Mouse (Mus musculus): ENCODE data around the gene Clip1. TPM values are rescaled to one million over a fixed set of nuclear protein-coding genes. Genes with fewer than 3 reads are reported as not detected.
"Not testable (repeated sequence)": the region's sequence is repeated elsewhere in the genome, so short reads cannot be mapped to it uniquely, and the experiment has no call there.

Gene Clip1
- 35.5 and 39.1 TPM in 2 replicates for polyA plus RNA-seq (2015; fragmentation: Nextera tagmentation; extraction: Ambion mirVana)

GRCm38 (mm10) chr5:123684221-123685144 is at the start of gene Clip1:
TSS of gene Clip1 (minus strand) at chr5:123684618.
- ATAC-seq (ENCODE audit: borderline replicate concordance, extremely low read depth, low FRiP score, low TSS enrichment), result peak; percentile 72
- H3K9me3 ChIP-seq, result no peaks in the 10 kb centered on the region
- H3K4me3 ChIP-seq, result peak within 1 kb of the TSS; percentile 85
- WGBS, result under 1% methylated on average over 48 of the region's 64 CpGs
- peak within 1 kb of the TSS; percentile 93 for H3K4me2 ChIP-seq
- no peaks in the 10 kb centered on the region for H3K36me3 ChIP-seq
- H3K4me1 ChIP-seq, result peaks cover 35% of the 10 kb centered on the region
- H3K27me3 ChIP-seq, result no peaks in the 10 kb centered on the region
- H3K27ac ChIP-seq, result peak within 1 kb of the TSS; percentile 95
- peak within 1 kb of the TSS; percentile 94 for H3K9ac ChIP-seq

DNA sequence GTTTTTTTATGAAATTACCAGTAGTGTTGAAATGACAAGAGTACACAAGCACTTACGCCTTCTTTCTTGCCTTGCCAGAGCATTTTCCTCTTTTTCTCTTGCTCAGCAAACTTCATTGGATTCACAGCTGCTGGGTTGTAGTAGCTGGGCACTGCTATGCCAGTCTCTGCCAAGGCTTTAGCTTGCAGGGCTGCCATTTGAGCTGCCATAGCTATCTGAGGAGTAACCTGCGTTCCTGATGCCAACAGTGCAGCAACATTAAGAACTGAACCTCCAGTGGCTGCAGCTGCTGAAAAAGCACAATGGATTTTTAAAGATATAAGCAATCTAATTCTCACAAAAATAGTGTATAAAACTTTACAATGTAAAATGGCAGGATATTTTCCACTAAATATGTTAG is 46.6 kb upstream of the Clip1 start:
- Histone ChIP-seq H3K4me1 (no peaks in the 10 kb centered on the region), H3K36me3 (peaks cover 80% of the 10 kb centered on the region), H3K4me3 (no peak overlapping the region), H3K27ac (no peak overlapping the region), H3K4me2 (no peak overlapping the region), H3K9ac (no peak overlapping the region), H3K9me3 (no peaks in the 10 kb centered on the region), H3K27me3 (no peaks in the 10 kb centered on the region)
- WGBS, result 94% methylated on average over 2 of the region's 2 CpGs
- no peak for ATAC-seq (ENCODE audit: borderline replicate concordance, extremely low read depth, low FRiP score, low TSS enrichment)

DNA sequence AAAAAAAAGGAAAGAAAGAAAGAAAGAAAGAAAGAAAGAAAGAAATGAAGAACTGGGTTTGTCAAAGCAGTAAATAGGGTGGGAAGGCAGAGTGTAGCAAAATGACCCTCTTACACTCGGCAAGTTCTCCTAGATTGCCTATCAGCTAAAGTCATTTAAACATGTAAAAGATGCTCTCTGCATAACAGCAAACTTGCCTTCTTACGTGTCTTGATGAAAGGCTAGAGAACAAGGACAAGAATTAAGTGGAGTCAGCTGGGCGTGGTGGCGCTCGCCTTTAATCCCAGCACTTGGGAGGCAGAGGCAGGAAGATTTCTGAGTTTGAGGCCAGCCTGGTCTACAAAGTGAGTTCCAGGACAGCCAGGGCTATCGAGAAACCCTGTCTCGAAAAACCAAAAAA is 39.4 kb upstream of the Clip1 start:
- 85% methylated on average over 7 of the region's 7 CpGs for WGBS
- not testable (repeated sequence) for H3K4me2 ChIP-seq; H3K27me3 ChIP-seq; H3K4me1 ChIP-seq; H3K27ac ChIP-seq; H3K4me3 ChIP-seq; H3K9me3 ChIP-seq; H3K9ac ChIP-seq; ATAC-seq (ENCODE audit: borderline replicate concordance, extremely low read depth, low FRiP score, low TSS enrichment)
- H3K36me3 ChIP-seq, result peaks cover 16% of the 10 kb centered on the region

DNA sequence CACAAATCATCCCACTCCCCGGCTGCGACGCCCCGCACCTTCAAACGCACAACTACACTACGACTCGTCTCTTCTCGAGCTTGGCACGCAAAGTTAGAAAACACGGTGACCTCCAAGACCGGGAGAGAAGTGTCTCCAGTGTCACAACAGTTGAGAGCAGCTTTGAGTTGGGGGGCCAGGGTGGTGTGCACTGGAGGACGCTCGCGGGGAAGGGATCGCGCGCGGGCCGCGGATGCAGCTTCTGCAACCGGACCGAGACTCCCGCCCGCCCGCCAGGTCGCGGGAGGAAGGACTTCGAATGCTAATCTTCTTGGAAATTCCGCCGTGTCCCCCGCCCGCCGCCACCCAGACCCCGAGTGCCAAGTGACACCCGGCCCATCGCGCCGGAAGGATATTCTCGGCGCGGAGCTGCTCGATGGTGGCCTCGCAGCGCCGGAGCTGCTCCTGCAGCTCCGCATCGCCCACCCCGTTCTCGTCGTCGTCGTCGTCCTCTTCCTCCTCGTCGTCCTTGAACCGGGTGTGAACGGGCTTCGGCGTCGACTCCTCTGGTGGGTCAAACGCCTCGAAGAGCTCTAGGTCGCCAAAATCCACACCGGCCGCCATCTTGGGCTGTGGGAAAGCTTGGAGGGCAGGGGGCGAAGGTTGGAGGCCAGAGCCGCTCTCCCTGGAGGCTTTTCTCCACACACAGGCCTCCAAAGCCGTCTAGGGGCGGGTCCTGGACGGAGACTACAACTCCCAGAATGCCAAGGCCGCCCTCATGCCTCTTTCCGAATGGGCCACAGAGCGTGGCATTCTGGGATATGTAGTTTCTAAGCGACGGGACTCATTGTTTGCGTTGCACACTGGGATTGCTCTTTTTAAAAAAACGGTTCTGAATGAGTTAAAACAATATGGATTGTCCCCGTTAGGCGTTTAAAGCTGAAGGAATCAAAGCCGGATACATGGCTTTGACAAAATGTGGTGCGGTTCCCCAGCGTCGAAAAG is 36.2 kb upstream of the Clip1 start, which contains the start of gene Zcchc8:
Gene Zcchc8, minus strand, starts transcription at position 773 of the 984 bp plus-strand sequence.
- peak within 1 kb of the TSS; percentile 66 for H3K4me2 ChIP-seq
- under 1% methylated on average over 83 of the region's 83 CpGs for WGBS
- ATAC-seq (ENCODE audit: borderline replicate concordance, extremely low read depth, low FRiP score, low TSS enrichment), result peak; percentile 100
- H3K4me1 ChIP-seq, result peaks cover 25% of the 10 kb centered on the region
- H3K9me3 ChIP-seq, result no peaks in the 10 kb centered on the region
- peak within 1 kb of the TSS; percentile 86 for H3K9ac ChIP-seq
- no peaks in the 10 kb centered on the region for H3K27me3 ChIP-seq
- peak within 1 kb of the TSS; percentile 83 for H3K27ac ChIP-seq
- peaks cover 11% of the 10 kb centered on the region for H3K36me3 ChIP-seq
- H3K4me3 ChIP-seq, result peak within 1 kb of the TSS; percentile 77

DNA sequence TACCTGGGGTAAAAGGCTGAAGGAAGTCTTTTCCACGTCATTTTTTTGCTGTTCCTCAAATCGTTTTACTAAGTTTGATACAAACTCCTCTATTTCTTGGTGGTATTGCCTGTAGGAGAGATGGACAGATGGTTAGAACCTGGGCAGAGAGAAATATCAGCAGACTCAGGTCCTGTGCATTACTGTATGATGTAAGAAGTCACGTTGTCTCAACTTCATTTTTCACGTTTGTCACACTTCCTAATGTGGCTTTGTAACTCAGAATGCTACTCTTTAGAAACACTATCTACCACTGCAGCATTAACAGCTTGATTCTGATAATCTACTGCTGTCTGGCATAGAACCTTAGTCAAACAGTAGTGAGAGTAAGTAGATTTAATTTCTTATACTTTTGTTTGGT is 30.2 kb upstream of the Clip1 start:
- H3K4me2 ChIP-seq, result no peak overlapping the region
- WGBS, result 79% methylated on average over 4 of the region's 4 CpGs
- H3K27me3 ChIP-seq, result no peaks in the 10 kb centered on the region
- no peak overlapping the region for H3K9ac ChIP-seq
- no peak for ATAC-seq (ENCODE audit: borderline replicate concordance, extremely low read depth, low FRiP score, low TSS enrichment)
- no peaks in the 10 kb centered on the region for H3K9me3 ChIP-seq
- H3K27ac ChIP-seq, result no peak overlapping the region
- H3K36me3 ChIP-seq, result peaks cover 67% of the 10 kb centered on the region
- peaks cover 25% of the 10 kb centered on the region for H3K4me1 ChIP-seq
- H3K4me3 ChIP-seq, result no peak overlapping the region

GRCm38 (mm10) chr5:123713782-123714181 is 29.4 kb upstream of the Clip1 start:
- no peaks in the 10 kb centered on the region for H3K27me3 ChIP-seq
- H3K36me3 ChIP-seq, result peaks cover 75% of the 10 kb centered on the region
- no peaks in the 10 kb centered on the region for H3K9me3 ChIP-seq
- no peak overlapping the region for H3K9ac ChIP-seq
- no peak overlapping the region for H3K27ac ChIP-seq
- peaks cover 17% of the 10 kb centered on the region for H3K4me1 ChIP-seq
- no peak overlapping the region for H3K4me3 ChIP-seq
- 93% methylated on average over 6 of the region's 6 CpGs for WGBS
- ATAC-seq (ENCODE audit: borderline replicate concordance, extremely low read depth, low FRiP score, low TSS enrichment), result no peak
- no peak overlapping the region for H3K4me2 ChIP-seq

- Histone ChIP-seq H3K9me3 (no peaks in the 10 kb centered on the region), H3K27ac (no peak overlapping the region), H3K4me3 (no peak overlapping the region), H3K4me2 (no peak overlapping the region), H3K36me3 (peaks cover 93% of the 10 kb centered on the region), H3K9ac (no peak overlapping the region), H3K4me1 (no peaks in the 10 kb centered on the region), H3K27me3 (no peaks in the 10 kb centered on the region)
- WGBS, result 42% methylated on average over 4 of the region's 4 CpGs
- ATAC-seq (ENCODE audit: borderline replicate concordance, extremely low read depth, low FRiP score, low TSS enrichment), result no peak
Measured at GRCm38 (mm10) chr5:123709571-123709970, 25.2 kb upstream of the Clip1 start.

GRCm38 (mm10) chr5:123708598-123708997 is 24.2 kb upstream of the Clip1 start:
- Histone ChIP-seq H3K27me3 (no peaks in the 10 kb centered on the region), H3K4me3 (no peak overlapping the region), H3K9ac (no peak overlapping the region), H3K4me1 (no peaks in the 10 kb centered on the region), H3K4me2 (no peak overlapping the region), H3K9me3 (no peaks in the 10 kb centered on the region), H3K36me3 (peaks cover 92% of the 10 kb centered on the region), H3K27ac (no peak overlapping the region)
- ATAC-seq (ENCODE audit: borderline replicate concordance, extremely low read depth, low FRiP score, low TSS enrichment), result no peak
- 90% methylated on average over 12 of the region's 12 CpGs for WGBS

DNA sequence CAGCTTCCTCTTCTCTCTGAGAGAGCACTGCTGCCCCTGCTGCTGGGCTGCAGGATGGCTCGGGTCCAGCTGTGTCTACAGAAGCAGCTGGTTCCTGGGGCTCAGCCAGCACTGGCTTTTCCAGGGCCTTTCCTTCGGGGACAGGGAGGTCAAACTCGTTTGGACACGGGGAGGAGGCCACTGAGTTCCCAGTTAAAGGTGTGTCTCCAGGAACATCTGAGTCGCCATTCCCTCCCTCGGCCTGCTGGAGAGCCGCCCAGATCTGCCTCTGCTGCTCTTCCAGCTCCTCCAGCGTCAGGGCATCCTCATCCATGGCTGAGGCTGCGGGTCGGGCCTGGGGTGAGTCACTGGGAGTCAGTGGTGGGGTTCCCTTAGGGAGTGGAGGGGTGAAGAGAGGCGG is 16.2 kb upstream of the Clip1 start:
- H3K4me1 ChIP-seq, result peaks cover 7% of the 10 kb centered on the region; the same call in 1 of the 2 replicates
- no peak overlapping the region for H3K4me2 ChIP-seq
- H3K4me3 ChIP-seq, result no peak overlapping the region
- ATAC-seq (ENCODE audit: borderline replicate concordance, extremely low read depth, low FRiP score, low TSS enrichment), result 0 out of 2 replicates have a peak, but pooled peaks have one; percentile 24
- no peak overlapping the region for H3K9ac ChIP-seq
- no peaks in the 10 kb centered on the region for H3K9me3 ChIP-seq
- H3K27me3 ChIP-seq, result no peaks in the 10 kb centered on the region
- 55% methylated on average over 11 of the region's 11 CpGs for WGBS
- H3K36me3 ChIP-seq, result peaks cover 67% of the 10 kb centered on the region
- no peak overlapping the region for H3K27ac ChIP-seq

DNA sequence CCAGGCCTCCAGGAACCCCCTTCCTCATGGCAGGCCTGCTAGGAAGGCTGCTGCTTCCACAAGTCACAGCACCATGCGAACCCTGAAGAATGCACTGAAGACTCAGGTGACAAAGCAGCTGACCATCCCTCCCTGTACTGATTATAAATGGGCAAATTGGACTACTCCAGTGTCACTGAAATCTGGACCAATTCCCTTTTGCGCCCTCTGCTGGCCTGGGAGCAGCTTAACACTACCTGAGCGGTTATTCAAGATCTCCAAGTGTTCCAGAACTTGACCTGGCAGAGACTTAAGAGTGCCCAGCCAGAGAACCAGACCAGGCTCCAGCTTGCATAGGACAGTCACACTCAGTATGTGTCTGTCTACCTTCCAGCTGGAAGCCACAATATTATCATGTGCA is 14.8 kb upstream of the Clip1 start:
- peaks cover 54% of the 10 kb centered on the region for H3K36me3 ChIP-seq
- no peak overlapping the region for H3K9ac ChIP-seq
- H3K4me3 ChIP-seq, result no peak overlapping the region
- no peak overlapping the region for H3K27ac ChIP-seq
- no peak overlapping the region for H3K4me2 ChIP-seq
- H3K27me3 ChIP-seq, result no peaks in the 10 kb centered on the region
- H3K4me1 ChIP-seq, result peaks cover 15% of the 10 kb centered on the region
- H3K9me3 ChIP-seq, result no peaks in the 10 kb centered on the region
- WGBS, result 28% methylated on average over 3 of the region's 3 CpGs
- ATAC-seq (ENCODE audit: borderline replicate concordance, extremely low read depth, low FRiP score, low TSS enrichment), result no peak

GRCm38 (mm10) chr5:123696961-123697360 is 12.5 kb upstream of the Clip1 start:
- H3K9me3 ChIP-seq, result no peaks in the 10 kb centered on the region
- H3K9ac ChIP-seq, result no peak overlapping the region
- WGBS, result 55% methylated on average over 4 of the region's 4 CpGs
- no peak overlapping the region for H3K4me3 ChIP-seq
- no peak overlapping the region for H3K27ac ChIP-seq
- ATAC-seq (ENCODE audit: borderline replicate concordance, extremely low read depth, low FRiP score, low TSS enrichment), result no peak
- H3K4me2 ChIP-seq, result no peak overlapping the region
- H3K36me3 ChIP-seq, result peaks cover 32% of the 10 kb centered on the region
- no peaks in the 10 kb centered on the region for H3K27me3 ChIP-seq
- H3K4me1 ChIP-seq, result peaks cover 25% of the 10 kb centered on the region
